Mouse (Mus musculus) layer of hippocampus, adult 11-12 months (tissue): ENCODE data around the gene Vmn1r45.
"Not testable (repeated sequence)": the region's sequence is repeated elsewhere in the genome, so short reads cannot be mapped to it uniquely, and the experiment has no call there.

ENCODE experiments used
- DNase-seq: peaks from one replicate; pipeline ENCODE4 v3.0.0; 2022; ENCODE audit warnings: low spot score

Gene Vmn1r45

GRCm38 (mm10) chr6:89940498-89940897 is at the start of gene Vmn1r45:
Gene Vmn1r45, minus strand, starts transcription at chr6:89940598.
- DNase-seq, result not testable (repeated sequence)

GRCm38 (mm10) chr6:89985989-89986388 is 45.6 kb upstream of the Vmn1r45 start:
- no peak for DNase-seq

GRCm38 (mm10) chr6:89969013-89969412 is 28.6 kb upstream of the Vmn1r45 start, which contains the start of gene Vmn1r46:
Gene Vmn1r46, plus strand, starts transcription at chr6:89969313.
- no peak for DNase-seq

GRCm38 (mm10) chr6:89966341-89966740 is 25.9 kb upstream of the Vmn1r45 start:
- no peak for DNase-seq

GRCm38 (mm10) chr6:89953556-89953955 is 13.2 kb upstream of the Vmn1r45 start:
- no peak for DNase-seq

- no peak for DNase-seq
These were observed 528 bp upstream of the Vmn1r45 start for GRCm38 (mm10) chr6:89940926-89941325.

GRCm38 (mm10) chr6:89883812-89884211 is 56.6 kb downstream of the Vmn1r45 start:
- no peak for DNase-seq

- DNase-seq, result no peak
These were observed 57.0 kb downstream of the Vmn1r45 start, which contains the start of gene Vmn1r44 for GRCm38 (mm10) chr6:89883360-89883759. Gene Vmn1r44, plus strand, starts transcription at chr6:89883660.
